In the genomic region with DNA sequence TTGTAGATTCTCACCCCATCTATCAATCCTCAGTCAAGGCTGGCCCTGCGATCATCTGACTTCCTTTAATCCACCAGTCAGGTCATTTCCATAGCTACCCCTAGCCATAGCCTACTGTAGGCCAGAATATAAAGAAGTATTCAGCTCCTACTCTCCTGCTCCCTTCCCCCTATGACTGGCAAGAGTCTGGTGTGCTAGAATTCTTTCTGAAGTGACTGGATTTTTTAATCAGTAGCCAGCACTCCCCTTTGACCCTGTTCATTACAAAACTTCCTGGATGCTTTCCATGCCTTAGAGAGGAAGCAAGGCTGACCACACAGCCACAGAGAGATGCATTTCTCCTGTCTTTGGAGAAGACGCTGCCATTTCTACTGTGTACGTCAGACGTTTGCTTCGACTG, we compare ENCODE assay signal across 9 mouse cellular contexts.
A peak's percentile ranks its signal among the peaks of the same experiment; 100 is the strongest.
DNase-seq lines count a peak whose midpoint lies in the region; ATAC-seq and TF ChIP-seq lines count a peak whose summit lies in the region.
"Had no signal": no experiment of that assay in that cellular context is flagged by ENCODE, and none has a peak within 500 bp of the region (broad histone marks: within the 10 kb centered on the region; RNA-seq: fewer than 3 reads in every experiment).

No protein-coding gene starts in this region.

- TF ChIP-seq CTCF in intestine, postnatal 0 days (IDR thresholded peaks at IDR 0.05; ENCODE audit: low read depth): no peak
- no peak for TF ChIP-seq CTCF in midbrain, postnatal 0 days (IDR thresholded peaks at IDR 0.05)

- H3K27ac ChIP-seq in intestine, embryonic 15.5 days: no peak overlapping the region
- H3K27ac ChIP-seq in intestine, postnatal 0 days (ENCODE audit: low read depth, low read length): no peak overlapping the region
- 0 out of 2 replicates have a peak overlapping the region, but pooled peaks have one; percentile 2 for H3K27ac ChIP-seq in liver, embryonic 15.5 days (replicated peaks)
- no peak overlapping the region; the same call in 1 of the 2 replicates for H3K27ac ChIP-seq in midbrain, postnatal 0 days (ENCODE audit: low read depth, low read length)
- H3K27ac ChIP-seq: embryonic facial prominence, embryonic 13.5 days had no signal

- WGBS in intestine, embryonic 15.5 days: 52% methylated on average over 5 of the region's 5 CpGs
- 56% methylated on average over 5 of the region's 5 CpGs for WGBS in intestine, postnatal 0 days
- 21% methylated on average over 5 of the region's 5 CpGs for WGBS in liver, embryonic 15.5 days (ENCODE audit: insufficient replicate concordance)
- 61% methylated on average over 5 of the region's 5 CpGs for WGBS in midbrain, postnatal 0 days

- no peak overlapping the region for H3K9ac ChIP-seq in intestine, embryonic 15.5 days
- H3K9ac ChIP-seq in intestine, postnatal 0 days (ENCODE audit: low read depth, low read length): no peak overlapping the region
- H3K9ac ChIP-seq in liver, embryonic 15.5 days: no peak overlapping the region
- no peak overlapping the region for H3K9ac ChIP-seq in midbrain, postnatal 0 days (replicated peaks; ENCODE audit: low read length, poor library complexity, severe bottlenecking)
- H3K9ac ChIP-seq: embryonic facial prominence, embryonic 13.5 days had no signal

- DNase-seq in embryo, embryonic 9.5 days (ENCODE audit: extremely low spot score): peak; percentile 20
- peak; percentile 38 for DNase-seq in midbrain, postnatal 0 days (ENCODE audit: low spot score)
- DNase-seq in left cerebral cortex, adult 11 months (ENCODE audit: low spot score): no peak
- DNase-seq in left cerebral cortex, postnatal 25 days (ENCODE audit: low spot score in 2 of 2): no peak

- no peak overlapping the region for H3K4me2 ChIP-seq in intestine, embryonic 15.5 days (replicated peaks)
- H3K4me2 ChIP-seq in intestine, postnatal 0 days (replicated peaks; ENCODE audit: low read depth): no peak overlapping the region
- no peak overlapping the region for H3K4me2 ChIP-seq in liver, embryonic 15.5 days
- no peak overlapping the region for H3K4me2 ChIP-seq in midbrain, postnatal 0 days (ENCODE audit: low read depth, low read length, poor library complexity, severe bottlenecking)
- H3K4me2 ChIP-seq: embryonic facial prominence, embryonic 13.5 days had no signal

- no peaks in the 10 kb centered on the region for H3K9me3 ChIP-seq in intestine, embryonic 15.5 days
- no peaks in the 10 kb centered on the region for H3K9me3 ChIP-seq in intestine, postnatal 0 days (ENCODE audit: control insufficient read depth)
- no peaks in the 10 kb centered on the region for H3K9me3 ChIP-seq in liver, embryonic 15.5 days (replicated peaks)
- no peaks in the 10 kb centered on the region for H3K9me3 ChIP-seq in midbrain, postnatal 0 days (ENCODE audit: low read length)
- H3K9me3 ChIP-seq: embryonic facial prominence, embryonic 13.5 days had no signal

- intact Hi-C loops in left cerebral cortex, postnatal 25 days (cut with DNase I): no loop called here

- 0 out of 2 replicates have a peak, but pooled peaks cover 3% of the 10 kb centered on the region for H3K4me1 ChIP-seq in intestine, embryonic 15.5 days (replicated peaks)
- H3K4me1 ChIP-seq in intestine, postnatal 0 days (replicated peaks; ENCODE audit: control insufficient read depth, insufficient read depth, low read length): no peaks in the 10 kb centered on the region
- H3K4me1 ChIP-seq in liver, embryonic 15.5 days (replicated peaks): peaks cover 12% of the 10 kb centered on the region
- peaks cover 9% of the 10 kb centered on the region; the same call in 1 of the 2 replicates for H3K4me1 ChIP-seq in midbrain, postnatal 0 days (ENCODE audit: insufficient read depth, low read length)

- no peaks in the 10 kb centered on the region for H3K27me3 ChIP-seq in intestine, embryonic 15.5 days (replicated peaks)
- H3K27me3 ChIP-seq in intestine, postnatal 0 days (replicated peaks; ENCODE audit: control insufficient read depth, insufficient read depth, low read length): no peaks in the 10 kb centered on the region
- no peaks in the 10 kb centered on the region for H3K27me3 ChIP-seq in liver, embryonic 15.5 days
- H3K27me3 ChIP-seq in midbrain, postnatal 0 days (ENCODE audit: insufficient read depth, low read length): no peaks in the 10 kb centered on the region
- H3K27me3 ChIP-seq: embryonic facial prominence, embryonic 13.5 days had no signal

- H3K36me3 ChIP-seq in intestine, embryonic 15.5 days: no peaks in the 10 kb centered on the region
- H3K36me3 ChIP-seq in intestine, postnatal 0 days (ENCODE audit: control insufficient read depth, insufficient read depth): no peaks in the 10 kb centered on the region
- no peaks in the 10 kb centered on the region for H3K36me3 ChIP-seq in liver, embryonic 15.5 days (replicated peaks)
- no peaks in the 10 kb centered on the region for H3K36me3 ChIP-seq in midbrain, postnatal 0 days (ENCODE audit: insufficient read depth, low read length)
- H3K36me3 ChIP-seq: embryonic facial prominence, embryonic 13.5 days had no signal

- no peak overlapping the region for H3K4me3 ChIP-seq in intestine, embryonic 15.5 days (replicated peaks)
- no peak overlapping the region for H3K4me3 ChIP-seq in intestine, postnatal 0 days (ENCODE audit: low read depth, low read length)
- no peak overlapping the region for H3K4me3 ChIP-seq in liver, embryonic 15.5 days (replicated peaks)
- no peak overlapping the region for H3K4me3 ChIP-seq in midbrain, postnatal 0 days (ENCODE audit: low read depth, low read length)
- H3K4me3 ChIP-seq: embryonic facial prominence, embryonic 13.5 days had no signal

- ATAC-seq in intestine, embryonic 15.5 days: peak; percentile 36; the same call in 1 of the 2 replicates
- ATAC-seq in intestine, postnatal 0 days: no peak
- ATAC-seq in liver, embryonic 15.5 days (ENCODE audit: insufficient read depth): peak; percentile 51
- ATAC-seq in midbrain, postnatal 0 days (ENCODE audit: low FRiP score): no peak
- no peak for ATAC-seq in megakaryocyte-erythroid progenitor cell, adult 5-6 weeks (replicated peaks; ENCODE audit: low FRiP score, low TSS enrichment, poor library complexity, severe bottlenecking)

Comparison
In these comparisons a context has a peak if more than half of its experiments do, and no peak if none do; other contexts are left out.
1. ATAC-seq: peak in intestine, embryonic 15.5 days (single experiment) and liver, embryonic 15.5 days (single experiment); none in intestine, postnatal 0 days (single experiment), midbrain, postnatal 0 days (single experiment) and megakaryocyte-erythroid progenitor cell, adult 5-6 weeks (single experiment).
2. DNase-seq: peak in embryo, embryonic 9.5 days (single experiment) and midbrain, postnatal 0 days (single experiment); none in left cerebral cortex, adult 11 months (single experiment) and left cerebral cortex, postnatal 25 days (0 of 2).